Mouse (Mus musculus): ENCODE measurements around the gene Bub1b. TPM values are rescaled to one million over a fixed set of nuclear protein-coding genes. Genes with fewer than 3 reads are reported as not detected.
A peak's percentile ranks its signal among the peaks of the same experiment; 100 is the strongest.

Bub1b gene
- polyA plus RNA-seq, 1 experiment from 2014 or later: 15.7 TPM

DNA sequence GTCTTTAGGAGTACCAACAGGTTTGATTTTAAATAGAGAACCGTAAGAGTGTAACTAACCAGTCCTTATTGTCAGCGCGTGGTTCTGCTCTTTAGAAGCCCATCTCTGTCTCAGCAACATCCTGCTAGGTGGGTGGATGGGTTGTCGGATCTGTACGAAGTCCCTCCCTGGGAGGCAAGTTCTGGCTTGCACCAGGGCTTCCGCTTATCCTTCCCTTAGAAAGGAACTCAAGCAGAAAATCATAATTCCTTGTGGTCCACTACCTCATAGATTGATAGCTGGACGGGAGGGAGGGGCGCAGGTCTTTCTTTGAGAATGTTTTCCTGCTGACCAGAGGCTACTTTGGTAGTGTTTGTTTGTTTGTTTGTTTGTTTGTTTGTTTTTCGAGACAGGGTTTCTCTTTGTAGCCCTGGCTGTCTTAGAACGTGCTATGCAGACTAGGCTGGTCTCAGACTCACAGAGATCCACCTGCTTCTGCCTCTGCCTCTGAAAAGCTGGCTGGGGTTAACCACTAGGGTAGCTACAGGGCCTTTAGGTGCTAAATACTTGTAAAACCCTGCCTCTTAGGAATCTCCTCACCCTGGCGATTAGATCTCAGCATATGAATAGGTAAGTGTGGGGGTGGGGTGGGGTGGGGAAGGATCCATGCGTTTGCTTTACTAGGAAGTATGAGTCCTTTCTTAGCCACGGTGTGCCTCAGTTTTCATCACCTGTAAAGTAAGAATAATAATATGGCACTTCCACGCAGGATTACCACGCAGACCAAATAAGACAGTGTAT, 75.9 kb downstream of the Bub1b start:
- peaks cover 50% of the 10 kb centered on the region for H3K27me3 ChIP-seq (ENCODE audit: insufficient read depth, low read length)

DNA sequence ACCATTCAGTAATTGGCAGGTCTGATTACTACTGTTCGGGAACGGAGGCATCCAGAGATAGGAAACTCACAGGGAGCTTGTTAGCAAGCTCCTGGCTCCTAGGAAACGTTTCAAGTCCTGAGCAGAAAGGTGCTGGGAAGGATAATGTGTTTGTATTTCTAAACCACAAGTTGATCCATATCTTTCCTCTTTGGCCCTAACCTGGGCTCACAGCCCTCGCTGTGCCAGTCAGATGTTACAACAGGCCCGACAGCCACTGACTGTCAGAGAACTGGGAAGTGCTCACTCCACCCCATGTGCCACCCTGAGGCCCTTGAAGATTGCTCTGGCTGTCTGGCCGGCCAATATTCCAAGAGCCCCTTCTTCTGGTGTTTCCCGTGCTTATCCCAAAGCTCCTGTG, 76.5 kb downstream of the Bub1b start:
- DNase-seq: no peak
- WGBS (ENCODE audit: insufficient replicate concordance): 26% methylated on average over 7 of the region's 7 CpGs

More for the DNA sequence above, 75.9 kb downstream of the Bub1b start:
- Histone ChIP-seq H3K4me1 (ENCODE audit: insufficient read depth) (peaks cover 13% of the 10 kb centered on the region), H3K9ac (replicated peaks) (no peak overlapping the region), H3K4me3 (ENCODE audit: low read depth, low read length) (no peak overlapping the region), H3K4me2 (ENCODE audit: low read depth, low read length) (no peak overlapping the region), H3K9me3 (ENCODE audit: low read length) (no peaks in the 10 kb centered on the region), H3K27ac (ENCODE audit: low read depth) (no peak overlapping the region), H3K36me3 (replicated peaks; ENCODE audit: insufficient read depth, low read length) (no peaks in the 10 kb centered on the region)
- WGBS (ENCODE audit: insufficient replicate concordance): 42% methylated on average over 15 of the region's 15 CpGs
- ATAC-seq (no peak), DNase-seq (no peak)
- TF ChIP-seq EP300 (IDR thresholded peaks at IDR 0.05; ENCODE audit: low read depth) (no peak), CTCF (IDR thresholded peaks at IDR 0.05; ENCODE audit: low read depth) (no peak)

DNA sequence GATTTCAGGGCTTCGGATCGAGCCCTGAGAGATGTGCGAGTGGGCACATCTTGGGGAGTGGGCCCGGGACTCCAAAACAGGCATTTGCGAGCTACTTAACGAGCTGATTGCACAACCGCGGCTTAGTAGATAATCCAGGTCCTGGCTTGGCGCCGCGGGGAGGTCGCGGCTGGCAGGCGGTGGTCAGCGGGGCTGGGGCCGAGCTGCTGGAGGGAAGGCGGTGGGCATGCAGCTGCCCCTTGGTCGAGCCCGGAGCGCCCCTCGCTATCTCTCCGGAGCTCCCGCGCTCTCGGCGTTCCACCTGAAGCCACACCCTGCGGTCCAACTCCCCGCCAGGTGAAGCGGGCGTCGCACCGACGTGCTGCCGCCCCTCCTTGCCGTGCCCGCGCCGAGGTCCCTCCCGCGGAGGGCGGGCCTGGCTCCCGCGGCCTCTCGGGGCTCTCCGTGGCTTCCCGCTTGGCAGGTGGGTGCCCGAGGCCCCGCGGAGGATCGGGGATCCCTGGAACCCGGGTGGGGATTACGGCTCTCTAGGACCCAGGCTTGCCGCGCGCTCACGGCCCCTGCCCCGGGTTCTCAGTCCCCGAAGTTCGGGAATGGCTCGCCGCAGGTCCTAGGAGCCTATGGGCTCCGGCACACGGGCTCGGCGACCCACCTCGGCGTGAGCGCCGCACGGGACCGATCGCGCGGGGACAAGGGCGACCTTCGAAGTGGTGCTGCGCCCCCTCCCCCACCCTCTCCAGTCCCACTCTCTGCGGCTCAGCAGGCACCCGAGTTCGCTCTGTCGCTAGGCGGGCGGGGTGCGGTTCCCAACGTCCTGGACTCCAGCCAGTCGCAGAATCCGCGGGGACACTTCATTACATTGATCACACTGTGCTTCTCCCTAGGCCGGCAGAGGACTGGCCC, 79.1 kb downstream of the Bub1b start:
- WGBS (ENCODE audit: insufficient replicate concordance): 2% methylated on average over 80 of the region's 89 CpGs

More for the DNA sequence above, 76.5 kb downstream of the Bub1b start:
- Histone ChIP-seq H3K27me3 (ENCODE audit: insufficient read depth, low read length) (peaks cover 52% of the 10 kb centered on the region), H3K9ac (replicated peaks) (no peak overlapping the region), H3K4me2 (ENCODE audit: low read depth, low read length) (no peak overlapping the region), H3K4me1 (ENCODE audit: insufficient read depth) (peaks cover 13% of the 10 kb centered on the region), H3K27ac (ENCODE audit: low read depth) (no peak overlapping the region), H3K36me3 (replicated peaks; ENCODE audit: insufficient read depth, low read length) (no peaks in the 10 kb centered on the region), H3K4me3 (ENCODE audit: low read depth, low read length) (no peak overlapping the region), H3K9me3 (ENCODE audit: low read length) (no peaks in the 10 kb centered on the region)
- TF ChIP-seq EP300 (IDR thresholded peaks at IDR 0.05; ENCODE audit: low read depth) (no peak), CTCF (IDR thresholded peaks at IDR 0.05; ENCODE audit: low read depth) (no peak)
- ATAC-seq: no peak

DNA sequence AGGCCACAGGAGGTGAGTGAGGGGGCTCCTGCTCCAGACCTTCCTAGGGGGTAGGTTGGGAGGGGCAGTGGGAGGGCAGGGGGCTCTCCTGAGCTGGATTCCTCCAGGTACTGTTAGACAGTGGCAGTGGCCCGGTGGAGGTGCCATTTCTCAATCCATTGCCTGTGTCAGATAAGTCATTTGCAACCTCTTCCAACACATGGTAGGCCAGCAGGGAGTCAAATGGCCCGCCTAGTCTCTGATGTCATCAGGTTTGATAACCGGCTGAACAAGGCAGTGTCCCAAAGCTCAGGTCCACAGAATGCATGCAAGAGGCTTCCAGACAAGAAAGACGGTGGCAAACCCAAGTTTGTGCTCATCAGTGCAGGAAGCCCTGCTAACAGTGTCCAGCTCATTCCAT, 79.8 kb downstream of the Bub1b start:
- H3K27me3 ChIP-seq (ENCODE audit: insufficient read depth, low read length): peaks cover 52% of the 10 kb centered on the region
- H3K36me3 ChIP-seq (replicated peaks; ENCODE audit: insufficient read depth, low read length): no peaks in the 10 kb centered on the region
- H3K9me3 ChIP-seq (ENCODE audit: low read length): no peaks in the 10 kb centered on the region
- peak overlapping the region; percentile 56 for H3K4me3 ChIP-seq (ENCODE audit: low read depth, low read length)
- H3K4me2 ChIP-seq (ENCODE audit: low read depth, low read length): peak overlapping the region; percentile 90
- DNase-seq: peak; percentile 48
- ATAC-seq: peak; percentile 83
- peaks cover 13% of the 10 kb centered on the region for H3K4me1 ChIP-seq (ENCODE audit: insufficient read depth)
- H3K9ac ChIP-seq (replicated peaks): peak overlapping the region; percentile 57
- WGBS (ENCODE audit: insufficient replicate concordance): 18% methylated on average over 4 of the region's 4 CpGs
- no peak overlapping the region for H3K27ac ChIP-seq (ENCODE audit: low read depth)
- TF ChIP-seq EP300 (IDR thresholded peaks at IDR 0.05; ENCODE audit: low read depth): no peak
- no peak for TF ChIP-seq CTCF (IDR thresholded peaks at IDR 0.05; ENCODE audit: low read depth)

More for the DNA sequence above, 79.1 kb downstream of the Bub1b start:
- no peak for TF ChIP-seq EP300 (IDR thresholded peaks at IDR 0.05; ENCODE audit: low read depth)
- no peak for TF ChIP-seq CTCF (IDR thresholded peaks at IDR 0.05; ENCODE audit: low read depth)
- peak overlapping the region; percentile 56 for H3K4me3 ChIP-seq (ENCODE audit: low read depth, low read length)
- H3K4me1 ChIP-seq (ENCODE audit: insufficient read depth): peaks cover 13% of the 10 kb centered on the region
- H3K27ac ChIP-seq (ENCODE audit: low read depth): no peak overlapping the region
- H3K4me2 ChIP-seq (ENCODE audit: low read depth, low read length): peak overlapping the region; percentile 90
- H3K36me3 ChIP-seq (replicated peaks; ENCODE audit: insufficient read depth, low read length): no peaks in the 10 kb centered on the region
- ATAC-seq (peak; percentile 57), DNase-seq (peak; percentile 46)
- no peaks in the 10 kb centered on the region for H3K9me3 ChIP-seq (ENCODE audit: low read length)
- H3K9ac ChIP-seq (replicated peaks): peak overlapping the region; percentile 57
- H3K27me3 ChIP-seq (ENCODE audit: insufficient read depth, low read length): peaks cover 52% of the 10 kb centered on the region

DNA sequence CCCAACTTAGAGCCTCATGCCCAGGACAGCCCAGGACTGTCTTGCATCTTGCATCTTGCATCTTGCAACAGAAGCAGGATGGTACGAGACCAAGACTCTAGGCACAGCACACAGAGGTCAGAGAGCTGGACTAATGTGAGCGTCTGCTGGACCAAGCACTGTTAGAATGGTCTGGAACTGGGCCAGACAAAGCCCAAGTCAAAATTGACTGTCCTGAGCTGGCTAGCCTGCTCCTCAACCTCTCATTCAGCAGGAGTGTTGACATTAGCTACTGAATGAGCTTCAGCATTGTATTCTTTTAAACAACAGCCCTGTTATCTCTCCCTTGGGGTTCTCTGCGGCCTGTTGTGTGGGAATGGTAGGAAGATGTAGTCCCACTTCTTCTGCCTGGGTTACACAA, 81.6 kb downstream of the Bub1b start:
- H3K9me3 ChIP-seq (ENCODE audit: low read length): no peaks in the 10 kb centered on the region
- TF ChIP-seq EP300 (IDR thresholded peaks at IDR 0.05; ENCODE audit: low read depth) (no peak), CTCF (IDR thresholded peaks at IDR 0.05; ENCODE audit: low read depth) (no peak)
- H3K27me3 ChIP-seq (ENCODE audit: insufficient read depth, low read length): peaks cover 41% of the 10 kb centered on the region
- H3K27ac ChIP-seq (ENCODE audit: low read depth): no peak overlapping the region
- 70% methylated on average over 3 of the region's 3 CpGs for WGBS (ENCODE audit: insufficient replicate concordance)
- H3K9ac ChIP-seq (replicated peaks): no peak overlapping the region
- no peak overlapping the region for H3K4me3 ChIP-seq (ENCODE audit: low read depth, low read length)
- H3K4me2 ChIP-seq (ENCODE audit: low read depth, low read length): no peak overlapping the region
- ATAC-seq: no peak
- H3K4me1 ChIP-seq (ENCODE audit: insufficient read depth): peaks cover 13% of the 10 kb centered on the region
- no peak for DNase-seq
- no peaks in the 10 kb centered on the region for H3K36me3 ChIP-seq (replicated peaks; ENCODE audit: insufficient read depth, low read length)

DNA sequence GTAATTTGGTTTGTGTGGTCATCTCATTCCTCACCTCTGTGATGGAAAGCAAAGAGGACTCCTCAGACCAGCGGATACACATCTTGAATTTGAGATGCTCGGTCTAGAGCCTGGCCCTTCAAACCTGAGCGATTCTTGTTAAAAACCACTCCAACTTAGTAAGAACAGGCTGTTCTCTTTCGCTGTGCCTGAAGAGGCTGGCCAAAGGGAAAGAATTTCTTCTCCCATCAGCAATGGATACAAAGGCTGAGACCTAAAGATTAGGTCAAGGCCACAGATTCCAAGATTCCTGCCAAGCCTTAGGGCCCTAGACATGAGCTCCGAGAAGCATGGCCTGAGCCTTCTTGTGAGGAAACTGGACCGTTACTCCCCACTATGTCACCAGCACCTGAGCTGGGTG, 82.9 kb downstream of the Bub1b start:
- H3K4me3 ChIP-seq (ENCODE audit: low read depth, low read length): no peak overlapping the region
- peaks cover 30% of the 10 kb centered on the region for H3K27me3 ChIP-seq (ENCODE audit: insufficient read depth, low read length)
- peaks cover 13% of the 10 kb centered on the region for H3K4me1 ChIP-seq (ENCODE audit: insufficient read depth)
- H3K4me2 ChIP-seq (ENCODE audit: low read depth, low read length): no peak overlapping the region
- no peak overlapping the region for H3K27ac ChIP-seq (ENCODE audit: low read depth)
- H3K9ac ChIP-seq (replicated peaks): no peak overlapping the region
- 86% methylated on average over 6 of the region's 6 CpGs for WGBS (ENCODE audit: insufficient replicate concordance)
- H3K36me3 ChIP-seq (replicated peaks; ENCODE audit: insufficient read depth, low read length): no peaks in the 10 kb centered on the region
- TF ChIP-seq CTCF (IDR thresholded peaks at IDR 0.05; ENCODE audit: low read depth) (no peak), EP300 (IDR thresholded peaks at IDR 0.05; ENCODE audit: low read depth) (no peak)
- no peaks in the 10 kb centered on the region for H3K9me3 ChIP-seq (ENCODE audit: low read length)
- no peak for ATAC-seq
- no peak for DNase-seq

Data from liver, postnatal 0 days (tissue).